Mouse (Mus musculus): ENCODE results near the gene Fbxw4. TPM values are rescaled to one million over a fixed set of nuclear protein-coding genes. Genes with fewer than 3 reads are reported as not detected.
A peak's percentile ranks its signal among the peaks of the same experiment; 100 is the strongest.

Fbxw4 gene
- polyA plus RNA-seq, 1 experiment from 2014 or later: 5.0 TPM

DNA sequence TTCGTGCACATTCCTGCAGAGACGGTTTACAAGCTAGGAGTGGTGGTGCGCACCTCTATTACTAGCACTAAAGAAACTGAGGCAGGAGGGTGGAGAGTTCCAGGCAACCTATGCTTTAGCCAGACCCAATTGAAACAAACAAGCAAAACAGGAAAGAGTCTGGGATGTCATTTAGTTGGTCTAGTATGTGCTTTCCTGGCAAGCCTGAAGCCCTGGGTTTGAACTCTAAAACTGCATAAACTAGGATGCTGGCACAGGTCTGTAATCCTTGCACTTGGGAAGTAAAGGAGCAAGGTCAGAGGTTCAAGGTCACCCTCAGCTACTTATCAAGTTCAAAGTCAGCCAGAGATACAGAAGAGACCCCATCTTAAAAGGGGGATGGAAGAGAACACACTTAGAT lies 118.1 kb downstream of the Fbxw4 start:
- peak overlapping the region; percentile 38; the same call in 1 of the 2 replicates for H3K27ac ChIP-seq (replicated peaks)
- no peaks in the 10 kb centered on the region for H3K9me3 ChIP-seq
- WGBS: 19% methylated on average over 3 of the region's 3 CpGs
- peak overlapping the region; percentile 47; the same call in 1 of the 2 replicates for H3K9ac ChIP-seq (replicated peaks)
- no peaks in the 10 kb centered on the region for H3K36me3 ChIP-seq
- H3K4me3 ChIP-seq: peak overlapping the region; percentile 41
- H3K4me1 ChIP-seq: peaks cover 25% of the 10 kb centered on the region
- ATAC-seq (replicated peaks): no peak
- peaks cover 30% of the 10 kb centered on the region for H3K27me3 ChIP-seq
- peak overlapping the region; percentile 58 for H3K4me2 ChIP-seq (replicated peaks)

DNA sequence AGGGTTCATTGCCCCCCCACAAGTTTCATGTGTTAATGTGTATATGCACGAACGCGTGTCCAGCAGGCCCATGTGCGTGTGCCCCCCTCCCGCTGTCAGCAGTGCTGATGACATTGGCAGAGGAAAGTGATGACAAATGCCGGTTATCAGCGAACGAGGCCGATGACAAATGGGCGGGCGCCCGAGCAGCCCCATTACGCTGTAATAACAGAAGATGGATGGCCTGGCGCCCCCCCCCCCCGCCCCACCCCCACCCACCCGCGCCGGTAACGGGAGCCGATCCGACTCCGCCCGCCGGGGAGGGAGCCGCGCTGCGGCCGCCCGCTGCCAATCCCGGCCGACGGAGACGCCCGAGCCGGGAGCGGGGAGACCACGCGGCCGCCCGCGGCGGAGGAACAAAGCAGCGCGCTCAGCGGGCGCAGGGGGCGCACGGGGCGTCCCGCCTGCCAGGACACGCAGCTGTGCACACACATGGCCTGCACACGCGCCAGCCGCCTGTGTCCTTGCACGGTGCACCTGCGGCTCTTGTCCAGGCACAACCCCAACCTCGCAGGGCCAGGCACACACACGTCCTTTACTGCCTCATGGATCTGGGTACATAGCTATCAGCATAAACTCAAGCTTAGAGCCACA lies 118.6 kb downstream of the Fbxw4 start:
- Histone ChIP-seq H3K4me2 (replicated peaks) (peak overlapping the region; percentile 58), H3K4me1 (peaks cover 25% of the 10 kb centered on the region), H3K4me3 (peak overlapping the region; percentile 41), H3K27ac (replicated peaks) (peak overlapping the region; percentile 38; the same call in 1 of the 2 replicates), H3K36me3 (no peaks in the 10 kb centered on the region), H3K27me3 (peaks cover 30% of the 10 kb centered on the region), H3K9me3 (no peaks in the 10 kb centered on the region), H3K9ac (replicated peaks) (peak overlapping the region; percentile 47)
- WGBS: under 1% methylated on average over 45 of the region's 58 CpGs
- ATAC-seq (replicated peaks): peak; percentile 59

DNA sequence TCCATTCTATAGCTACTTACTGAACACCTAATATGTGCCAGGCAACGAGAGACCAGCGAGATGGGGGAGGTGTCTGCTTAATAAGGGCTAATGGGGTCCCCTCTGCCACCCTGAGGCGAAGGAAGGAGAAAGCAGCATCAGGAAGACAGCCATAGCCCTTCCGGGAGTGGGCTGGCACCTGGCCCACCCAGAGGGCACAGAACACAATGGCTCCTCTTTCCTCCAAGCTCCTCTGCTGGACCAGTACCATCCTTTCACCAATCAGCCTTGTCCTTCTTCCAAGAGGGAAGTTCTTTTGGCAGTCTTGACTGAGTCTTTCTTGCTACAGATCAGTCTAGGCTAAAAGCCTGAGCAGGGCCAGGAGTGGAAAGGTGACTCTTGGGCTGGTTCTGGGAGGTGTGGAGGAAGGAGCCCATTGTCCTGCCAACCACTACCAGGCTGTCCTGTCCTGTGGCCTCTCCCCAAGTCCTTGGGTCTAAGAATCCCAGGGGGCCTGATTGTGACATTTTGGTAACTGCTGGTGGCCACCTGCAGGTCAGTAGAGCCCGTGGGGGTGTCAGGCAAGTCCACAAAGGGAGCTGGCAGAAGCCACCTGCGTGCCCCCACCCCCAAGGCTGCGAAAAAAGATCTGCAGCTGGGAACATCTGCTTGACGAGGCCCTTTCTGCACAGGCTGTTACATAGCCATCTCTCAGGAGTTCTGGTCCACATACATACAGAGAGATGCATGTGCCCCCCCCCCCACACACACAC lies 119.3 kb downstream of the Fbxw4 start:
- ATAC-seq (replicated peaks): peak; percentile 12
- Histone ChIP-seq H3K4me2 (replicated peaks) (peak overlapping the region; percentile 58), H3K4me1 (peaks cover 25% of the 10 kb centered on the region), H3K27ac (replicated peaks) (0 out of 2 replicates have a peak overlapping the region, but pooled peaks have one; percentile 38), H3K36me3 (no peaks in the 10 kb centered on the region), H3K27me3 (peaks cover 23% of the 10 kb centered on the region), H3K9ac (replicated peaks) (peak overlapping the region; percentile 47), H3K9me3 (no peaks in the 10 kb centered on the region), H3K4me3 (peak overlapping the region; percentile 41)
- 16% methylated on average over 8 of the region's 8 CpGs for WGBS

DNA sequence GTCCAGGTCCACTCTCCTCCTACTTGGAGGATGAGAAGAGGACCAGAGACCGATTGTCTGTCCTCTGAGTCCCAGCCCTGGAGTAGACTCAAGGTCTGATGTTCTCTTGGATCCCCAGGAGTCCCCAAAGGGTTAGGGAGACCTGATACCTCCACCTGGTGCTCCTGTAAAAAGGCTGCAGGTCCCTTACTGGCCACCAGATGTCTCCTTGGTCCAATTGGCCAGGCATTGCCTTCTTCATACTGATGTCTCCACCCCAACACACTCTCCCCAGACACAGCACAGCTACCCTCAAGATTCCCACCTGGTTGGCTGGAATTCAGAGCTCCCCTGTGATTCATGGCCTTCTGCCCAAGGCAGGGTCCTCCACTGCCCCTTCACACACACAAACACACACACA lies 122.6 kb downstream of the Fbxw4 start:
- Histone ChIP-seq H3K4me3 (no peak overlapping the region), H3K4me1 (peaks cover 21% of the 10 kb centered on the region), H3K9me3 (no peaks in the 10 kb centered on the region), H3K9ac (replicated peaks) (no peak overlapping the region), H3K4me2 (replicated peaks) (no peak overlapping the region), H3K36me3 (no peaks in the 10 kb centered on the region), H3K27ac (replicated peaks) (no peak overlapping the region), H3K27me3 (peaks cover under 1% of the 10 kb centered on the region; the same call in 1 of the 2 replicates)
- no peak for ATAC-seq (replicated peaks)
- WGBS: 55% methylated on average over 1 of the region's 1 CpGs

DNA sequence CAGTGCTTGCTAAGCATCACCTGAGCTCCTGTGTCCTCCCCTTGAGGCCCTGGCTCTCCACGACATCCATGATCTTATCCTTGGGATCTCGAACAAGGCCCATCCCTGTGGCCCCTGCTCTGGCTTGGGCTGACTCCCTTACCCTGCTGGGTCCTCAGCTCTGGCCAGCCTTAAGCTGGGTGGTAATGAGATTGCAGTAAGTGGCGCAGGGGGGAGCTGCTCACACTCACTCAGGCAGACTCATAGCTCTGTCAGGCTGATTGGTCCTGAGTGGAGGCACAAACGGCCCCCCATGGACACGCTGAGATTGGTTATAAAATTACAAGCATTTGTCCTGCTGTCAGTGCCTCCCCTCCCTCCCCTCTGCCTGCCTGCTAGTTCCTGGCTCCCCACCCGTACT lies 124.2 kb downstream of the Fbxw4 start:
- no peak overlapping the region for H3K4me3 ChIP-seq
- no peaks in the 10 kb centered on the region for H3K36me3 ChIP-seq
- no peaks in the 10 kb centered on the region for H3K27me3 ChIP-seq
- H3K4me1 ChIP-seq: peaks cover 14% of the 10 kb centered on the region
- H3K9ac ChIP-seq (replicated peaks): no peak overlapping the region
- H3K27ac ChIP-seq (replicated peaks): no peak overlapping the region
- WGBS: 70% methylated on average over 6 of the region's 6 CpGs
- H3K4me2 ChIP-seq (replicated peaks): no peak overlapping the region
- no peak for ATAC-seq (replicated peaks)
- H3K9me3 ChIP-seq: no peaks in the 10 kb centered on the region

DNA sequence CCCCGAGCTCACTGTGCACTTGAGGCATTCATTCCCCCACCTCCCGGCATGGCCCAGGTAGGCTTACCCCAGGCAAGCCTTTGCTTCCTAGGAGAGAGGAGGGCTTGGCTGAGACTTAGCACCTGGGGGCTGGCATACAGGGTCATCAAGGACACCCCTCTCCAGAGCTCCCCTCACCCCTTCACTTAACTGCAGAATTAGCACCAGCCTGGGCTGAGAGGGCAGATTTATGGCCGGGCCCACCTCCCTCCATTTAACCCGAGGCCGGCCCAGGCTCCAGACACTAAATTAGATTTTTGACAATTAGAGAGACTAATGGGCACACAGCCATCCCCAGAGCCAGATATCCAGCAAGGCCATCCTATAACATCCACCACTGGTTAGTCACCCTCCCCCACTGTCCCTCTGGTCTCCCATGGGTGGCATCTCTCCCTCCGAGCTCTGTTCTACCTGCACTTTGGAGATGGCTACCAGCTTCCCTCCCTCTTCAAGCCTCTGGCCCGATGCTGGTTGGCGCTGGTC lies 124.8 kb downstream of the Fbxw4 start:
- peaks cover 2% of the 10 kb centered on the region; the same call in 1 of the 2 replicates for H3K36me3 ChIP-seq
- ATAC-seq (replicated peaks): no peak
- no peak overlapping the region for H3K4me3 ChIP-seq
- WGBS: 87% methylated on average over 8 of the region's 8 CpGs
- peaks cover 8% of the 10 kb centered on the region; the same call in 1 of the 2 replicates for H3K4me1 ChIP-seq
- H3K9me3 ChIP-seq: no peaks in the 10 kb centered on the region
- no peak overlapping the region for H3K27ac ChIP-seq (replicated peaks)
- H3K27me3 ChIP-seq: no peaks in the 10 kb centered on the region
- no peak overlapping the region for H3K9ac ChIP-seq (replicated peaks)
- H3K4me2 ChIP-seq (replicated peaks): no peak overlapping the region

DNA sequence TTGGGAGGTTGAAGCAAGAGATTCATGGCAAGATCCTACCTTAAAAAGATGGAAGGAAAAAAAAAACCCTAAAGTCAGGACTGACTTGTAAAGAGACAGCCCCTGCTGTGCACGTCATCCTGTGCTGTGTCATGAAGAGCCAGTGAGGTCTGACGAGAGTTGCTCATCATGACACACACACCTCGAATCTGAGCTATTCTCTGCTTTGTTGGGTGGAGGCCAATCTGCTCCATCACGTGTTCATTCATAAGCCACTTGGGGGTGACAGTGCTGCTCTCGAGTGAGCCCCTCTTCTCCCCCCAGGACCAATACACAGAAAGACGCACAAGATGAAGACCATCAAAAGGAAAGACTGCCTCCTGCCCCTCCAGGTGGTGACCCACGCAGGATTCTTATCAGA lies 126.5 kb downstream of the Fbxw4 start:
- Histone ChIP-seq H3K36me3 (peaks cover 16% of the 10 kb centered on the region), H3K9me3 (no peaks in the 10 kb centered on the region), H3K4me3 (no peak overlapping the region), H3K4me2 (replicated peaks) (no peak overlapping the region), H3K4me1 (peaks cover 7% of the 10 kb centered on the region; the same call in 1 of the 2 replicates), H3K27me3 (no peaks in the 10 kb centered on the region), H3K9ac (replicated peaks) (no peak overlapping the region), H3K27ac (replicated peaks) (no peak overlapping the region)
- no peak for ATAC-seq (replicated peaks)
- WGBS: 64% methylated on average over 7 of the region's 7 CpGs

DNA sequence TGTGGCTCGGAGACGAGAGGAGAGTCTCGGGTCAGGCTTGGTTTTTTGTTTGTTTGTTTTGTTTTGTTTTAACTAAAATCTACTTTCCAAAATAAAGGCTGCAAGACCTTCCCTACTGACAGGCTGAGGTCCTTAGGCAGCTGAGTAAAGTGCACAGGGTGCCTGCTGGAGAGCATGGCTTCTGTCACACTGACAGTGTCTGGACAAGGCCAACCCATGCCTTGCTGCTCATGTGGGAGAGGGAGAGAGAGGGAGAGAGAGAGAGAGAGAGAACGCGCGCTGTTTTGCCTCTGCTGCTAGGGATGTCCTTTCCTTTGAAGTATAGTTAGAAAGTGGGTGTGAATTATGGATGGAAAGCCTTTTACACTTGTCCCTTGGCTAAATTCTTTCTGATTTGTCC lies 128.6 kb downstream of the Fbxw4 start:
- Histone ChIP-seq H3K9ac (replicated peaks) (no peak overlapping the region), H3K27me3 (no peaks in the 10 kb centered on the region), H3K27ac (replicated peaks) (no peak overlapping the region), H3K4me3 (no peak overlapping the region), H3K9me3 (no peaks in the 10 kb centered on the region), H3K4me2 (replicated peaks) (no peak overlapping the region), H3K4me1 (peaks cover 7% of the 10 kb centered on the region; the same call in 1 of the 2 replicates), H3K36me3 (peaks cover 30% of the 10 kb centered on the region)
- no peak for ATAC-seq (replicated peaks)
- 60% methylated on average over 6 of the region's 6 CpGs for WGBS

DNA sequence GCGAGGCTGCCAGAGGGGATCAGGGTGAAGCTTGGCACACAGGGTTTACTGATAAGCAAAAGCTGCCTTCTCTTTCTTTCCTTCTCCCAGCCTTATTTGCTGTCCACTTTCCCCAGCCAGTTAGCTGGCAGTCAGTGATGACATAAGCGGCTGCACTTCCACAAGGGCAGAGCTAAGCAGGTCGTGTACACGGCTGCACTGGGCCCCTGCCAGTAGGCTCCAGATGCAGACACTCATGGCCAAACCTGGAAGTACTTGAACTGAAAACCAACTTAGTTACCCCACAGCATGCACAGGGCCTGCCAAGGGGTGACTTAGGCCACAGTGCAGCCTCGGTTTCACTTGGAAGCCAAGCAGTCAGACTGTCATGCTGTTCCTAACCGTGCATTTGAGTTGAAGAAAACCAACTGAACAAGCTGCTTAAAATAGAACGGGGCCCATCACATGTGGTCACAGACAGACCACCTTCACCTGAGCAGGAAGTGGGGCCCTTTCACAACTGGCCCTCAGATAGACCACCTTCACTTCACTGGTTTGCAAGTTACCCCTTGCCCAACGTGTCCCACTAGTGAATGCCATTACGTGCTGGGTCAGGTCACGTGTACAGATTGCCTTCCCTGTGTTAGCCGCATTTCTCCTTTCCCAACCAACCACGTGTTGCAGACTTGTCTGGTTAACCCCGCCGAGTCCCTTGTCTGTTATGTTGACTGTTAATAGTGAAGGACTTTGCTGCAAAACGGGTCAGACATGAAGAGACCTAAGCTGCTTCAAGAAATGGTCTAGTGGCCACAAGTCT lies 129.7 kb downstream of the Fbxw4 start:
- Histone ChIP-seq H3K36me3 (peaks cover 30% of the 10 kb centered on the region), H3K27me3 (no peaks in the 10 kb centered on the region), H3K27ac (replicated peaks) (no peak overlapping the region), H3K4me1 (peaks cover 7% of the 10 kb centered on the region; the same call in 1 of the 2 replicates), H3K4me3 (no peak overlapping the region), H3K9ac (replicated peaks) (no peak overlapping the region), H3K4me2 (replicated peaks) (no peak overlapping the region), H3K9me3 (no peaks in the 10 kb centered on the region)
- no peak for ATAC-seq (replicated peaks)
- 85% methylated on average over 15 of the region's 15 CpGs for whole genome bisulfite sequencing

DNA sequence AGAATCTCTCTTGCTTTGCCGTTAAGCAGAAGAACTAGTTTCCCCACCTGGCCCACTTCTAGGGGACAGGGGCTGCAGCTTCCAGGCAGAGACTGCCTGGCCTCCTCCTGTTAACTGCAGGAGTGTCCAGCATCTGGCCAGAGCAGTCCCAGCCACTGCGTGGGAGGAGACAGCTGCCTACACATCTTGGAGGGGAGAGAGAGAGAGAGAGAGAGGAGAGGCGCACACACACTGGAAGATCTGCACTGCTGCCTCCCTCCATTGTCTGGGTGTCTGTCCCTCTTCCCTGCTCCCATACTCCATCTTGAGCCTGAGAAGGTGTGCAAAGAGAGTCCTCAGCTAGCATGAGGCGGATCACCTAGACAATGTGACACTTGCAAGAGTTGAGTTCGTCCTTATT lies 130.8 kb downstream of the Fbxw4 start:
- H3K9ac ChIP-seq (replicated peaks): no peak overlapping the region
- peaks cover 1% of the 10 kb centered on the region; the same call in 1 of the 2 replicates for H3K4me1 ChIP-seq
- ATAC-seq (replicated peaks): no peak
- 92% methylated on average over 5 of the region's 5 CpGs for WGBS
- no peak overlapping the region for H3K27ac ChIP-seq (replicated peaks)
- H3K9me3 ChIP-seq: no peaks in the 10 kb centered on the region
- H3K4me2 ChIP-seq (replicated peaks): no peak overlapping the region
- peaks cover 30% of the 10 kb centered on the region for H3K36me3 ChIP-seq
- no peaks in the 10 kb centered on the region for H3K27me3 ChIP-seq
- no peak overlapping the region for H3K4me3 ChIP-seq
